Mouse (Mus musculus): ENCODE data around the gene Ttc28.

Ttc28 gene

DNA sequence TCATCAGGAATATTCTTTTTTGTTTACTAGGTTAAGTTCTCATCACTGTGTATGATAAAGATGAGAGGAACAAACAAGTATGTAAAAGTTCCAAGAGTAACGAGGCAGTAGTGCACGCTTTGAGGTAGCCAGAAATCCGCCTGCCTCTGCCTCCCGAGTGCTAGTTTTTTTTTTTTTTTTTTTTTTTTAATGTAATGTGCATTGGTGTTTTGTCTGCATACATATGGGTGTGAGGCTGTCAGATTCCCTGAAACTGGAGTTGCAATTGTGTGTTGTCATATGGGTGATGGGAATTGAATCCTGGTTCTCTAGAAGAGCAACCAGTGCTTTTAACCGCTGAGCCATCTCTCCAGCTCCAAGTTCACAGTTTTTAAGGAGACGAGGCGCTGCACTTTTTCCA lies 561 bp upstream of the Ttc28 start:
- DNase-seq (ENCODE audit: extremely low spot score, low spot score), result no peak

DNA sequence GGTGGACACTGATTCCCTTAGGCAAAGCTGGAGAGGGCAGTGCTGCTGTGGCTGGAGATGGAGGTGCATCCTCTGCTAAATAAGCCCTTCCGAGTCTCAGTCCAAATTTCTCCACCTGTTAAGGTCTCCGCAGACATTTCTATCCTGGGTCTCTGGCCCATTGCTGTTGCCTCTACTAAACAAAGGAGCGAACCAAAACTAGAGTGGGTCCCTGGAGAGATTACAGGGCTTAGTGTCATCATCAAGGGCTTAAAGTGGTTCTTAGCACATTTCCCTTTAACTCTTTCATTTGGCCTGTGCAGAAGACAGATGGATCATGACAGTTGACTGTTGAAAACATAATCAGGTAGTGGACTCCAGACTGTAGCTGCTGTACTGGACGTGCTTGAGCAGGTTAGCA lies 9.0 kb downstream of the Ttc28 start:
- DNase-seq (ENCODE audit: extremely low spot score, low spot score), result no peak

DNA sequence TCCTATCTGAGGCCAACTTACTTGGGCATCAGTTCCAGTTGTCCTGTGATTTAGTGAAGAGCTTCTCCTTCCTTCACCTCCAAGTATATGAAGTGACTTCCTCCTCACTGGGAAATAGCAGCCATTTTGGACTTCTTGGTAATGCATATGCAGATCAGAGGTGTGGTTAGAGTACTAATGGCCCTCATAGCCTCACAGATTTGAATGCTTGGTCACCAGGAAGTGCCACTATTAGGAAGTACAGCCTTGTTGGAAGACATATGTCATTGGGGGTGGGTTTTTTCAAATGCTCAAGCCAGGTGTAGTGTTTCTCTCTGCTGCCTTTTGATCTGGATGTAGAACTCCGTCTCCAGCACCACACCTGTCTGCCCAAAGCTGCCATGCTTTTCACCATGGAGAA lies 10.3 kb downstream of the Ttc28 start:
- DNase-seq (ENCODE audit: extremely low spot score, low spot score), result no peak

DNA sequence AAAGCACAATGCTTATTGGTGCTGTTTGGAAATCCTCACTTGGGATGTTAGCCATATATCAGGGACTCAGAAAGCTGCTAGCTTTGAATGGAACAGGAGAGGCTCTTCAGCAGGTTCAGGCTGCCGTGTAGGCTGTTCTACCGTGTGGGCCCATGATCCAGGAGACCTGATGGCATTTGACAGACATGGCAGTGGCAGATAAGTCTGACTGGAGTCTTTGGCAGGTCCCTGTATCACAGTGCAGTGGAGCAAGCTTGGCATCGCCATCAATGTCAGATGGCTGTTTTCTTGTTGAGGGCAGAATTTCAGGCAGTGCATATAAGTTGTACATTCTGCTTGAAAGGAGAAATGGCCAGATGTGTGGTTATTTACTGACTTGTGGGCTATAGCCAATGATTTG lies 11.0 kb downstream of the Ttc28 start:
- no peak for DNase-seq (ENCODE audit: extremely low spot score, low spot score)

- DNase-seq (ENCODE audit: extremely low spot score, low spot score), result no peak
Observed at GRCm38 (mm10) chr5:110897114-110897788, 17.6 kb downstream of the Ttc28 start.

DNA sequence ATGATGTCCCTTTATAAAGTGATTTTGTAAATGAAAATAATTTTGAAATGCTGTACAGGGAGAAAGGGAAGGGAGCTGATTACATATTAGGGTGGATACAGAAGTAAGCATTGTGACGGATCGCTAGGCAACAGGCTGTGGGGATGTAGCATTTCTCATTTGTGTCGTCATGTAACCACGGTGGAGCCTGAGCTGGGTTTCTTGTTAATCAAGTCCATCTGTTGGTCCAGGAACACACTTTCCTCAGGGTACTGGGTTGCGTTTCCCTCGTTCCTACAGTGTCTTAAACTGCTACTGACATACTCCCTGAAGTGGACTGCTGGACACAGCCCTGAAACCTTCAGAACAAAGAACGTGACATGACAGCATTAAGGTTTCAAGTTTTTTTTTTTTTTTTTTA lies 18.6 kb downstream of the Ttc28 start:
- peak; percentile 33 for DNase-seq (ENCODE audit: extremely low spot score, low spot score)

DNA sequence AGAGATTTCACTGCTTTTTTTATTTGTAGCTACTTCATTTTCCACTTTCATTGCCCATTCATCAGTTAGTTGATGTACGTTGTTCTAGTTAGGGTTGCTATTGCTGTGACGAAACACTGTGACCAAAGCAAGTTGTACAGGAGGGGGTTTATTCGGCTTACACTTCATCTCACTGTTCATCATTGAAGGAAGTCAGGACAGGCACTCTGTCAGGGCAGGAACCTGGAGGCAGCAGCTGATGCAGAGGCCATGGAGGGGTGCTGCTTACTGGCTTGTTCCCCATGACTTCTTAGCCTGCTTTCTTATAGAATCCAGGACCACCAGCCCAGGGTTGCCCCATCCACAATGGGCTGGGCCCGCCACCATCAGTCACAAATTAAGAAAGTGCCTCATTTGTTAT lies 19.2 kb downstream of the Ttc28 start:
- DNase-seq (ENCODE audit: extremely low spot score, low spot score), result no peak

GRCm38 (mm10) chr5:110900331-110900730 lies 20.7 kb downstream of the Ttc28 start:
- DNase-seq (ENCODE audit: extremely low spot score, low spot score), result no peak

DNA sequence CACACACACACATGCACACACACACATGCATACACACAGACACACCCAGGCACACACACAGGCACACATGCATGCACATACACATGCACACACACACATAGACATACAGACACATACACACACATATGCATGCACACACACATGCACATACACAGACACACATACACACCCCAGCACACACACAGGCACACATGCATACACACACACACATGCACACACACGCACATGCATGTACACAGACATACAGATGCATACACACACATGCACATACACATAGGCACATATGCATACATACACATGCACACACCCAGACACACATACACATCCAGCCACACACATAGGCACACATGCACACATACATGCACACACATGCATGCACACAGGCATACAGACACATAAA lies 27.1 kb downstream of the Ttc28 start:
- DNase-seq (ENCODE audit: extremely low spot score, low spot score), result no peak

DNA sequence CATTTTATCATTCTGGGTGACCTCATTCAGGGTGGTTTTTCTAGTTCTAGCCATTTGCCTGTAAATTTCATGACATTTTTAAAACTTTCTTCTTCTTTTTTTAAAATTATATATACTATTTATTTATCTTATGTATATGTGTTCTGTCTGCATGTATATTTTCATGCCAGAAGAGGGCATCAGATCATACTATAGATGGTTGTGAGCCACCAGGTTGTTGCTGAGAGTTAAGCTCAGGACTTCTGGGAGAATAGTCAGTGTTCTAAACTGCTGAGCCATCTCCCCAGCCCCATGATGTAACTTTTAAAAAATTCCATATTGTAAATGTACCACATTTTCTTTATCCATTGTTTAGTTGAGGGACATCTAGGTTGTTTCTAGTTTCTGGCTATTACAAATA lies 29.3 kb downstream of the Ttc28 start:
- DNase-seq (ENCODE audit: extremely low spot score, low spot score), result no peak

- DNase-seq (ENCODE audit: extremely low spot score, low spot score), result no peak
Observed at GRCm38 (mm10) chr5:110909955-110910589, 30.5 kb downstream of the Ttc28 start.

GRCm38 (mm10) chr5:110914859-110915258 lies 35.3 kb downstream of the Ttc28 start:
- no peak for DNase-seq (ENCODE audit: extremely low spot score, low spot score)

- DNase-seq (ENCODE audit: extremely low spot score, low spot score), result no peak
Observed at GRCm38 (mm10) chr5:110916241-110916640, 36.6 kb downstream of the Ttc28 start.

DNA sequence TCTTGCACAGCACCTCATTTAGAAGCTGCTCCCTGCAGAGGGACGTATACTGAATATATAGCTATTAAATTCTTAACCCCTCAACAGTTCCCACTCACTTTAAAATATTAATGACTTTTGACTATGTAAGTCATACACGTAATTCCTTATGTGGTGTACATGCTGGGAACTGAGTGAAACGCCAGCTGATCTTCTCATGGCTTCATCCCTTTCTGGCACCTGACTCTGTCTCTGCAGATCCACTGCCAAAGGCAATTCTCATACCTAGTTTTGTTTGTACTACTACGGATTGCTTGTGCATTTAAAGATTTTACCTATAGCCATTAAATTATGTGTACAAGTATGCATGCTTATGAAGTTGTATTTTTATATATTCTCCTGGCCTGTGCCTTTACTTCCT lies 39.9 kb downstream of the Ttc28 start:
- DNase-seq (ENCODE audit: extremely low spot score, low spot score), result no peak

- DNase-seq (ENCODE audit: extremely low spot score, low spot score), result no peak
Observed at GRCm38 (mm10) chr5:110923336-110923735, 43.7 kb downstream of the Ttc28 start.

DNA sequence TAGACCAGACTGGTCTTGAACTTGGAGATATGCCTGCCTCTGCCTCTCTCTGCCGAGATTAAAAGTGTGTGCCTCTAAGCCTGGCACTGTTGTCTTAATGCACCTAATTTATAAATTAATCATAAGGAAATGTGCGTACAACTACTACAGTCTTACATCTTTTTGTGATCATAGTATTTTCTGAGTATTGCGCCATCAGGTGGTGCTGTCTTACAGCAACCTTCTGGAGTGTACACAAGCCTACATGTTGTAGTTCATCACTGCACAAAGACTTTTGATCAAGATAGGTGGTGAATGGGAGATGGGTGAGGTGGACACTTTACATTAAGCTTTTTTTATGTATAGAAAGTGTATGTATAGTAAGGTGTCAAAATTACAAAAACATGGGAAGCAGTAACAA lies 45.0 kb downstream of the Ttc28 start:
- DNase-seq (ENCODE audit: extremely low spot score, low spot score), result no peak

DNA sequence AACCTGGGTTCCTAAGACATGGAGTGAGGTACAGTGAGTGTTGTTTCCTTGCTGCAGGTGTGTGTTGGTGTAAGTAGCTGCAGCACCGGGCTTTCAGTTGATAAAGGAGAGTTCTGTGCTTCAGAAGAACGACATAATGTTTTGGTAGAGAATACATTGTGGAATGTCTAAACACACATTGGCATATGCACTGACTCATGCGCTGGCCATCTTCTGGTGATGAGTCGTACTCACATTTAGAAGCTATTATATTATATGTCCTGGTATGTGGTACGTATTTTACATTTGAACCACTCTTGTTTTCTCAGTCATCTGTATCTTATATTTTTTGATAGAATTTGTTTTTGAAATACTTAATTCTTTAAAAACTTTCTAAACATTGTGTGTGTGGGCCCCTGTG lies 46.2 kb downstream of the Ttc28 start:
- no peak for DNase-seq (ENCODE audit: extremely low spot score, low spot score)

- DNase-seq (ENCODE audit: extremely low spot score, low spot score), result no peak
Observed at GRCm38 (mm10) chr5:110928289-110928688, 48.7 kb downstream of the Ttc28 start.

DNA sequence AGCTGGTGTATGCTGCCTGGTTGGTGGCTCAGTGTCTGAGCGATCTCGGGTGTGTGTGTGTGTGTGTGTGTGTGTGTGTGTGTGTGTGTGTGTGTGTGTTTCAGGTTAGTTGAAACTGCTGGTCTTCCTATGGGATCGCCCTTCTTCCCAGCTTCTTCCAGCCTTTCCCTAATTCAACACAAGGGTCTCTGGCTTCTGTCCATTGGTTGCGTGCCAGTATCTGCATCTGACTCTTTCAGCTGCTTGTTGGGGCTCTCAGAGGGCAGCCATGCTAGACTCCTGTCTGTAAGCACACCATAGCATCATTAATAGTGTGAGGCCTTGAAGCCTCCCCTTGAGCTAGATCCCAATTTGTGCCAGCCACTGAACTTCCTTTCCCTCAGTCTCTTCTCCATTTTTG lies 49.7 kb downstream of the Ttc28 start:
- no peak for DNase-seq (ENCODE audit: extremely low spot score, low spot score)

DNA sequence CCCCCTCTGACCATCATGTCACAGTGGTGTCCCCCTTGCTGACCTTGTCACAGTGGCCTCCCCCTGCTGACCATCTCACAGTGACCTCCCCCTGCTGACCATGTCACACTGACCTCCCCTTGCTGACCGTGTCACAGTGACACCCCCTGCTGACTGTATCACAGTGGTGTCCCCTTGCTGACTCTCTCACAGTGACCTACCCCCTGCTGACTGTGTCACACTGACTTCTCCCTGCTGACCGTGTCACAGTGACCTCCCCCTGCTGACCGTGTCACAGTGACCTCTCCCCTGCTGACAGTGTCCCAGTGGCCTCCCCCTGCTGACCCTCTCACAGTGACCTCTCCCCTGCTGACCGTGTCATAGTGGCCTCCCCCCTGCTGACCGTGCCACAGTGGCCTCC lies 57.0 kb downstream of the Ttc28 start:
- DNase-seq (ENCODE audit: extremely low spot score, low spot score), result no peak

- no peak for DNase-seq (ENCODE audit: extremely low spot score, low spot score)
Observed at GRCm38 (mm10) chr5:110944326-110944725, 64.7 kb downstream of the Ttc28 start.

DNA sequence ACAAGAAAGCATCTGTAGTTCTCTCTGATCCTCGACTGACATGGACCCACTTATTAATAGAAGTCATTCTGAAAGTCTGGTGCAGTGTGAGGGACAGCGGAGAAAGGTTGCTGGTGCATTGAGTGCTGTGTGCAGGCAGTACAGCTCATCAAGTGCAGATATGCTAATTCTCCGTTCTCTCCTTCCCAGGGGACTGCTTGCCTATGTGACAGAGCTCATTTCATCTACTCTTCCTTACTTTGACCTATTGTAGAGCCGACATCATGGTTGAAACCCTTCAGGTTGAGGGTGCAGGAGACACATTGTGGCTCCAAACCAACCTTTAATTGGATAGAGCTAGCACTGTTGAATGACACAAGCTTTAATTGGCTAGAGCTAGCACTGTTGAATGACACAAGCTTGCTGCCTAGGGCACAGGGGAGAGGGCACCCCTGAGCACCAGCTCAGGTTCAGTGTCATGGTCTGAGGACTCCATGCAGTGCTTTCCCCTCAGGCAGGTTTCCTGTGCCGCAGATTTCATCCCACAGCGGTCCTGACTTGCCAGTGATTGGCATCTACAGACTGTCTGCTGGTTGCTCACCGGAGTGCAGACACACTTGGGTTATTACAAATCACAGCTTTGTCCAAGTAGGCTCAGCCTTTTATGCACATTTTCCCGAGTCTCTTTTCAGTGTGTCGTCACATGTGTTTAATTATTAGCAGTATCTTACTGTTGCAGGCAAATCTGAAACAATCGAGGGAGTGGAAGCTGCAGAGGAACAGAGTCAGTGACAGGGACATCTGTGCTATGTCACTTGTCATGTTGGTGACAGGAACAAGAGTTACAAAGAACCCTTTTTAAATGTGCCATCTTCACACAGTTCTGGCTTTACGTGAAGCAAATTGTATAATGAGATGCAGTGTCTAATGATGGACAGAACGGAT lies 69.1 kb downstream of the Ttc28 start:
- DNase-seq (ENCODE audit: extremely low spot score, low spot score), result no peak

Measured in neural tube, embryonic 10.5 days (tissue).